Mouse (Mus musculus): ENCODE data around the gene Nhlrc3.

The Nhlrc3 gene

DNA sequence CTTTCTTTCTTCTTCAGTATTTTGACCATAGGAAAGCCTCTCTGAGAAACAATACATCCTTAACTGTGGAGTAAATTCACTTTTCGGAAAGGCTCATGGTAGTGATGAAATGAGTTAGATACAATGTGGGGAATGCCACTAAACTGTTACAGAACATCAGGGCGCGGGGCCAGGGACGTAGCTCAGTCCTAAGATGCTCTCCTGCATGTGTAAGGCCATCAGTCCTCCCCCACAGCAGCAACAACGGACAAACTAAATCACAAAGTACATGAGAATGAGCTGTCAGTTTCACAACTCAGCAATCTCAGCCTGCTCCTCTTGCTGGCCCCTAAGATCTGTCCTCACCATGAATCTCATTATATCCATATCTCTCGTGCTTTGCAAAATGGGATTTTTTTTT is 8.6 kb downstream of the Nhlrc3 start:
- no peak for DNase-seq (ENCODE audit: low read depth, low spot score)

DNA sequence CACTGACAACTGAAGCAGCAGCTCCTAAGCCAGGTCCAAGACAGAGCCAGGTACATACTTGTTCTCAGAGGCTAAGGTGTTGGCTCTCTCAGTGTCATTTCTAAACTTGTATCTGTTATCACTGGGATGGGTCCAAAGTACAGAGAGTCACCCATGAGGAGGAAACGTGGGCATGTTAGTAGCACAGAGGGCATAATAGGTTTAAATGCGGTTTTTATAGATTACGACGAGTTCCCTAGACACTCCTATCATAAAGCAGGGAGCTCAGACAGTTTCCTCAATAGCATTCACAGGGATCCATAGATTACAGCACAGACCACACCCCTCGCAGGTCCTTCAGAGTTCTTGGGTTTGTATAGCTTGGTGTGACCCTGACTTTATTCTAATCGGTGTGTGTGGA is 9.1 kb downstream of the Nhlrc3 start:
- DNase-seq (ENCODE audit: low read depth, low spot score): no peak

DNA sequence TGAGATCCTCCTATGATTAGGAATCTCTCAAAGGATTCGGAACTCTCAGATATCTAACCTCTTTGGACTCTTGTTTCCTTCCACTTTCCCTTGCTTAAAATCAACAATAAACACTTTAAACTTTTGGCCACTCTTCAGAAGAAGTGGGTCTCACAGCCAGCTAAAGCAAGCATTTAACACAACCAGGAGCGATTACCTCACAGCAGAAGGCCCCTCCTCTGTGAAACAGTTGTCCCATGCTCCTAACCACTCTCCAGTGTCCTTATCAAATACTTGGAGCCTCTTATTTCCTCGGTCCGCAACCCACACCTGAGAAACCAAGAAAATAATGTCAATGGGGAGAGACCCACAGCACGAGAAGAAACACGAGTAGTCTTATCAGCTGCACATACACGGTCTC is 9.8 kb downstream of the Nhlrc3 start:
- no peak for DNase-seq (ENCODE audit: low read depth, low spot score)

DNA sequence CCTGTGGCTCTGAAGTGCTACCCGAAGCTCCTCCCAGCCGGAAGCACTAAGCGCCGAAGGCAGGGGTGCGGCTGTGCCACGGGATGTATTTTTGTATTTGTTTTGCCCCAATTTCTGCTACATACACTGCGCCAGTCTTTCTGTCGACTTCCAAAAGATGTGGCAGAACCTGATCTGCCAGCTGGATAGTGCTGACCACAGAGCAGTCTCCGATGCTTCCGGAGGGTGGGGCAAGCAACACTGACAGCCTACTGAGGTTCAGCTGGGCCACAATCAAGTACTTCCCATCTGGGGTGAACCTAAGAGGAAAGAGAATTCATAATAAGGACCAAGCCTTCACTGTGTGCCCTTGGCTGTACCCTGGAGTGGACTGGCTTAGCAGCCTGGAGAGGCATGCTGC is 10.8 kb downstream of the Nhlrc3 start:
- no peak for DNase-seq (ENCODE audit: low read depth, low spot score)

DNA sequence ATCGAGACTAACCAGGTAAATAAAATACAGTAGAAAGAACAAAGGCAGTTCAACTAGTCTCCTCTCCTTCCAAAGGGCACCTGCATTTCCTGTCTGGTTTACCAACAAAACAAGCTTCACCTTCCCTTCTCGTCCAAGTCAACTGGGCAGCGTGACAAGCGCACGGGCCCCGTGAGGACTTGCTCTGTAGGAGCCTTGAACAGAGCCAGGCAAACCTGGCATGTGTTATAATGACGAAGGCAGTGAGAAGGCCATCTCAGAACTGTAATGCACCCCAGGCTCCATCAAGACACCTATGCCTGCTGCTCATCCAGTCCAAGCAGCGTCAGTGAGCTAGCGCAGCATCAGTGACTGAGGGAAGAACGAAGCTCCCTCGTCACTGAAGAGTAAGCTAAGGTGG is 12.5 kb downstream of the Nhlrc3 start:
- DNase-seq (ENCODE audit: low read depth, low spot score): no peak

DNA sequence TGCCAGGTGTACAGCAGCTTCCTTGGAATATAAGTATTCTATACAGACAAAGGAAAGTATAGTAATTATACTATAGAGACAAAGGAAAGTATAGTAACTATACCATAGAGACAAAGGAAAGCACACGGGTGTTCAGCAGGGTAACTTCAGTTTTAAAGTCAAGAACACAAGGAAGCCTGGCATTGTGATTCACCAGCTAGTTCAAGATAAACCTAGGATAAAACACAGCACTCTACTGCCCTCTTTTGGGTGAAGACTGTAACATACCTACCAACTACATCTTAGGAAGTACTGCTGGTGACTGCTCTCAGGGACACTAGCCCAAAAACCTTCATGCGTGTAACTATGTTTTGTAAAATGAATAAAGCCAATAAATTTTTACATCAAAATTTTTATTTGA is 14.9 kb downstream of the Nhlrc3 start:
- peak; percentile 79 for DNase-seq (ENCODE audit: low read depth, low spot score)

DNA sequence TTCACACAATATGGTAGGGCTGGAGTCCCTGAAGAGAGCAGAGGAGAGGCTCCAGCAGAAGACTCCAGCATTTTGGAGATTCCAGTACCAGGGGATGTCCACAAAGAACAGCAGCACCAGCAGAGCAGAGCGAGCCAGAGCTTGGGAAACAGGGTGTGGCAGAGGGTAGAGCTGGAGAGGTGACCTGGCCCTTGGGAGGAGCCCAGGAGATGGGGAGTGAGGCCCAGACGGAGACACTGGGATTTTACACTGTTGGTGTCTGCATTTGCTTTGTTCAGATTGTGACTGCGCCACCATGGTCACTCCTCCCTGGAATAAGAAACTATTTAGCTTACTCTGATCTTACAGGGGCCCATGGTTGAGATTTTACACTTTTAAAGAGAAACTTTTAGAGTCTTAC is 16.3 kb downstream of the Nhlrc3 start:
- no peak for DNase-seq (ENCODE audit: low read depth, low spot score)

DNA sequence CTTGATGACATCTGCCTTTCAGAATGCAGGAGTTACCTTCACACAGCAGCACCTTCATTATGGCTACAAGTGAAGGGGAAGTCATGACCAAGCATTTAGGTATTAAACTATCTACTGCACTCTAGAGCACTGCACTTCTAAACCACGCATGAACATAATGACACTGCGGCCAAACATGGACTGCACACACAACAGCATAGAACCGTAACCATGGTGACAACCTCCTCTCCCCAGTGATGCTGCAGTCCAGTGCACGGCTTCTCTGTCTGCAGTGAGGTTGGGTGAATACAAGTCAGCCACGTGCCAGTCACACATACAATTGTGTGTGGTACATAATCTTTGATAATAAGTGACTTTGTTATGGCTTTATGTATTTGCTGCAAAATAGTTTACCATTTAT is 17.6 kb downstream of the Nhlrc3 start:
- DNase-seq (ENCODE audit: low read depth, low spot score): no peak

DNA sequence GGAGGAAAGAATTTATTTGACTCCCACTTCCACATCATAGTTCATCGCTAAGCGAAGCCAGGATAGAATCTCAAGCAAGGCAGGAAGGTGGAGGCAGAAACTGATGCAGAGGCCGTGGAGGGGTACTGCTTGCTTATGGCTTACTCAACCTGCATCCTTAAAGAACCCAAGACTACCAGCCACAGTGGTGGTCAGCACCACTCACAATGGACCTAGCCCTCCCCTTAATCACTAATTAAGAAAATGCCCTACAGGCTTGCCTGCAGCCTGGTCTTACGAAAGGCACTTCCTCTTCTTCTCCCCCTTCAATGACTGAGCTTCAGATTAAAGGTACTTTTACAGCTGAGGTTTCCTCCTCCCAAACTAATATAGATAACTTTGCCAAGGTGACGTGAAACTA is 26.6 kb downstream of the Nhlrc3 start:
- no peak for DNase-seq (ENCODE audit: low read depth, low spot score)

DNA sequence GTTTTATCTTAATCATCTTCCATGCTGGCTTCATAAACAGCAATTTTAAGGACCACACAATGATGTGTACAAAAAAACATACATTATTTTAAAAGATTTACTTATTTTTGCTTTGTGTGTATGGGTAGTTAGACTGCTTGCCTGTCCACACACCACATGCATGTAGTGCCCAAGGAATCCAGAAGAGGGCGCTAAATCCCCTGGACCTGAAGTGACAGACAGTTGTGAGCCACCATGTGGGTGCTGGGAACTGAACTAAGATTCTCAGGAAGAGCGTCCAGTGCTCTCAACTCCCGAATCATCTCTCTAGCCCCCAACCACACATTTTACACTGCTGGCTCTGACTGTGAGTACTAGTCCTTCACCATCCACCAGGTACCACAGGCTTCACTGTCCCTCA is 28.5 kb downstream of the Nhlrc3 start:
- DNase-seq (ENCODE audit: low read depth, low spot score): no peak

DNA sequence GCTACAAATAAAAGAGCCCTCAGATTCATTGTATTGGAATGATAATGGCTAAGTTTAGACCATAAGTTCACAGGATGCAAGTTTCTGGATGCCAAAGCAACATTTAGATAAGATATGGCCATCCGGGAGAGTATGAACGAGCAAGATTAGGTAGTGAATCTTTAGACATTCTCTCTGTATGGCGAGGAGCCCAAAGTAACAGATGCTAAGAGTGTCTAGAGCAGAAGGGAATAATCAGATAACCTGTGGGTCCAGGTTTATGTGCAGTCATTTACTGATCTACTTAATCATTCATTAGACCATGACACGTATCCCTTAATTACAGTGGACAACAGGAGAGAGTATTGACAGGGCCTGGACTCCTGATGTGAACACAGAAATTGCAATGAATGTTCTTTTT is 39.6 kb downstream of the Nhlrc3 start:
- no peak for DNase-seq (ENCODE audit: low read depth, low spot score)

DNA sequence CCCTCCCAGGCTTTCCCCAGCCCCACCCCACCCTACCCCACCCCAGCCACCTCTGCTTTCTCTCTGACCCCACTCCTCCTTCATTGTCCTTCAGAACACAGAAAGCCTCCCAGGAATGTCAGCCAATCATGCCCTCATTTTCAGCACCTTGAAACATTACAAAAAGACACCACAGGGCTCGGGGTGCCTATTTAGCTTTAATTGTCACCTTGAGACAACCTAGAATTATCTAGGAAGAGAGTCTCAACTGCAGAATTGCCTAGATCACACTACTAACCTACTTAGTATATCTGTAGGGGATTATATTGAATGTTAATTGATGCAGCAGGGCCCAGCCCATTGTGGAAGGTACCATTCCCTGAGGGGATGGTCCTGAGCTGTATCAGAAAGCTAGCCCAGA is 40.4 kb downstream of the Nhlrc3 start:
- DNase-seq (ENCODE audit: low read depth, low spot score): no peak

DNA sequence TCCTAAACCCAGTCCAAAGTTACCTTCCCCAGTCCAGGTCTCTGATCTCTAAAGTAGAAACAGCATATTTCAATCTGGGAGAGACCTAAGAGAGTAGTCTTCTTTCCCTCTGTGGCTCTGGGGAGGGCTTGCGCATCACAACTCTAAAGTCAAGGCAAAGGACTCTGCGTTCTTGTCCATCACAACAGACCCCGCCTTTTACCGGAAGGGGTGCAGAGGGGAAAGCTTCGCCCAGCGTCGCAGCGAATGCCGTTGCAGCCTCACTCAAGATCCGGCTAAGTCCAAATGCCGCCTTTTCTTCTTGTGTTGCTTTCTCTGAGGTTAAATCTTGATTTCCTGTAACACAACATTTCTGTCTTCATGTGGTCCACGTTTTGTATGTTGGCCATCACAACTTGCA is 41.5 kb downstream of the Nhlrc3 start:
- no peak for DNase-seq (ENCODE audit: low read depth, low spot score)

DNA sequence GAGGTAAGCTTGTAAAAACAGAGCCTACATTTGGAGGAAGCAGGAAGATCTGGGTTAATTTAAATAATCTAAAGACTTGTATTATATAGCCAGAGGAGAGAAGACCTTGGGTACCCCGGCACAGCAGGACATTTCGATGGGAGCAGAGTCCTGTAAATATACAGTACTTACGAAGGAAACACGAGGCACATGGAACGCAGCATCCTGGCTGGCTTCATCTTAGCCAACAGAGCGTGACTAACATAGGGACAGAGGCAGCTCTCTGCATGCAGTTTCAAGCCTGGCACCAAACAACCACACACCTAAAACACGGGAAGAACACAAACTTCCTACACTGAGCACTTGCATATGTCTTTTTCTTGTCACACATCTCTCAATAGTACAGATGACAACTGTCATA is 45.4 kb downstream of the Nhlrc3 start:
- no peak for DNase-seq (ENCODE audit: low read depth, low spot score)

DNA sequence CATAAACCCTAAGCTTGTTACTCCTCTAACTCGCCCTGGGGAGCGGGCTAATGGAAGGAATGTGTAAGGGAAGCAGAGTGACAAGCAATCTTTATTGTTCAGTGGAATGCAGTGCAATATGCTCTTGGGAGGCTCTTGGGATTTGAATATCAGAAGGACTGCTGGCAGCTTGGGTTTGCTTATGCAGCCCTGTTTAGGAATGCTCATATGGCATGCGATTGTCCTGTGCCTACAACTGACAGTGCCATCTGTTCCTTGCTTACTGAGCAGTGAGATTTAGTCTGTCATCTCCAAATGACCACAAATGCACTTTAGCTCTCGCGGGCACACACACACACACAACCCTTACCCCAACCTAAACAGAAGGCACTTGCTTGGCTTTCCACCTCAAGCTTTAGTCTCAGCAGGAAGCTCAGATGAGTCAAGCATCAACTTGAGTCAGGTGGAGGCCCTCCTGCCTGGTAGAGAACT is 47.1 kb downstream of the Nhlrc3 start:
- DNase-seq (ENCODE audit: low read depth, low spot score): peak; percentile 45

DNA sequence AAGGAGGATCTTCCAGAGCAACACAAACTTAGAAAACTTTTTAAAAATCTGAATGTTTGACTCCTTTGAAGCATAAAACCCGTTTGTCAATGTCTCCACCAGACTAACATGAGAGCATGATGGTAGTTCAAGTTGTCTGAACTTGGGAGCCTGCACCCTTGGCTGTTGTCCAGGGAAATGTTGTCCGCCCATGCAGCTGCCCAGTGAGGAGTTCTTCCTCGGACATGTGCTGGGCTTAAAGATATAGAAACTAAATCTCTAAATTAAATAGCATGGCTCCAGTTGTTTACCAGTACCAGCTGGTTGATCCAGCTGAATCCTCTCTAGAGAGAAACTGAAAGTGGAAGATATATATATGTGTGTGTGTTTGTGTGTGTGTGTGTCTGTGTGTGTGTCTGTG is 49.2 kb downstream of the Nhlrc3 start:
- DNase-seq (ENCODE audit: low read depth, low spot score): no peak

DNA sequence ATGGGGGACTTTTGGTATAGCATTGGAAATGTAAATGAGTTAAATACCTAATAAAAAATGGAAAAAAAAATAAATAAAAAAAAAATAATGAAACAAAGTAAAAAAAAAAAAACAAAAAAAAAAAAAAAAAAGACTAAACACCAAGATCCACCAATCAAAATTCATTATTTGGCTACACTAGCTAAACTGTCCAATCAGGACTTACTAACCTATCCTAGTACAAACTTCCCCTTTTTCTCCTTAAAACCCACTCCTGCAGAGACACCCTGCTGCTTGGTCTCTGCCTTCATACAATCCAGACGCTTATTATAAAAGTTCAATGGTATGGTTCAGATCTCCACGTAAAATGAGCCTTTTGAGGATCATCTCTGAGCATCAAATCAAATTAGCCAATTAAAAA is 49.7 kb downstream of the Nhlrc3 start:
- DNase-seq (ENCODE audit: low read depth, low spot score): no peak

DNA sequence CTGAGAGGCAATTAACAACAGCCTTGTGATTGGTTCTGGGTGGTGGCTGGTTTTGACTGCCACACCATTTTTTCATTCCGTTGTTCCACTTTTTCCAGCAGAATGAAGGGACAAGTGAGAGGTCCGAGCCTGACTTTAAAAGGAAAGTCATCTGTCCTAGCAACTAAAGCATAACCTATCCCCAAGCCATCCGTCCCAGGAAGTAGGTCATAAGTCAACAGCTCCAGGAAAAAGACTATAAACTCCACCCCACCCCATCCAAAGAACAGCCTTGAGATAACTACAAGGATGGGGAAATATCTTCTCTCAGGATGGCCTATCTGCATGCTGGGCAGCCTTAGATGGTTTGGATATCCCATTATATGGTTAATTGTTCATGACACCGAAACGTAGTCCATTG is 50.9 kb downstream of the Nhlrc3 start:
- no peak for DNase-seq (ENCODE audit: low read depth, low spot score)

DNA sequence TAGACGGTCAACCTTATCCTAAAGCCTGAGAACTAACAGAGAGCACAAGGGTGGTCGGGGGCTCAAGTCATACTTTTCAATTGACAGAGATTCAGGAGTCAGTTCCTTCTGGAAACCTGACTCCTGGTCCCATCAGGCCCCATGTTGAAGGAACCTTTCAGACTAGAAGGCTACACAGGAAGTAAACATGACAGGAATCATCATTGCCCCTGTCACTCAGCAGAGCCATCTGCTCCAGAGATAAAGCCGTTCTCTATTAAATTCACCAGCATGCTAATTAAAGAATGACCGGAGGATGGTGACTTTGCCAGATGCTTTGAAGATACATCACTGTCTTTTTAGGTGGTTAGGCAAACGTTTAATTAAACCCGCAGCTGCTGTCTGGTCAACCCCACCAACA is 53.1 kb downstream of the Nhlrc3 start:
- no peak for DNase-seq (ENCODE audit: low read depth, low spot score)

DNA sequence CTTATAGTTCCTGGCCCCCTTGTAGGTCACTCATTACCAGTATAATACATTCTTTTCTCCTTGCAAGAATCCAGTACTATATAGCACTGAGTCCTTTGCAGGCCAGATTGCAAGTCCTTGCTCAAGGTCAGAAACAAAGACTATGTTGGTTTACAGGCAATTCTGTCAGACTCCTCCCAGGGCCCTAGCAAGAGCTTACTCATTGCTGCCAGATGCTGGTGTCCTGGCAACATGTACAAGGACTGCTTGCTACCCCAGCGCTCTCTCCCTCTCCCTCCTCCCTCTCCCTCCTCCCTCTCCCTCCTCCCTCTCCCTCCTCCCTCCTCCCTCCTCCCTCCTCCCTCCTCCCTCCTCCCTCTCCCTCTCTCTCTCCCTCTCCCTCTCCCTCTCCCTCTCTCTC is 56.0 kb downstream of the Nhlrc3 start:
- DNase-seq (ENCODE audit: low read depth, low spot score): no peak

All from brain, embryonic 18.5 days (tissue).